Mouse (Mus musculus): Measurements from ENCODE around the gene Plcd3.

Gene Plcd3

DNA sequence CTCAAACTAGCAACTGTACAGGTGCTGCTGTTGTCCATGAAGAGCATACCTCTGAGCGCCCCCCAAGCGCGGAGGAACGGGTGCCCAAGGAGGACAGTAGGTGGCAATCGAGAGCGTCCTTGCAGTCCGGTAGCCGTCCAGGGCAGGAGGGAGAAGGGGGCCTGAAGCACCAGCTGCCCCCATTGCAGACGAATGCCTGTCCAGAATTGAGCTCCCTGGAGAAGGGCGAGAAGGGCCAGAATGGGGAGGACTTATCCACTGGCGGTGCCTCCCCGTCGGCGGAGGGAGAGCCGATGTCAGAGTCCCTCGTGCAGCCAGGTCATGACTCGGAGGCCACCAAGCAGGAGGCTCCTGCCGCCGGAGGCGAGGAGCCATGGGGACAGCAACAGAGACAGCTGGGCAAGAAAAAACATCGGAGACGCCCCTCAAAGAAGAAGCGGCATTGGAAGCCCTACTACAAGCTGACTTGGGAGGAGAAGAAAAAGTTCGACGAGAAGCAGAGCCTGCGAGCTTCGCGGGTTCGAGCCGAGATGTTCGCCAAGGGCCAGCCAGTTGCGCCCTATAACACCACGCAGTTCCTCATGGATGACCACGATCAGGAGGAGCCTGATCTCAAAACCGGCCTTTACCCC lies 15.6 kb upstream of the Plcd3 start:
- DNase-seq, result peak; percentile 82

DNA sequence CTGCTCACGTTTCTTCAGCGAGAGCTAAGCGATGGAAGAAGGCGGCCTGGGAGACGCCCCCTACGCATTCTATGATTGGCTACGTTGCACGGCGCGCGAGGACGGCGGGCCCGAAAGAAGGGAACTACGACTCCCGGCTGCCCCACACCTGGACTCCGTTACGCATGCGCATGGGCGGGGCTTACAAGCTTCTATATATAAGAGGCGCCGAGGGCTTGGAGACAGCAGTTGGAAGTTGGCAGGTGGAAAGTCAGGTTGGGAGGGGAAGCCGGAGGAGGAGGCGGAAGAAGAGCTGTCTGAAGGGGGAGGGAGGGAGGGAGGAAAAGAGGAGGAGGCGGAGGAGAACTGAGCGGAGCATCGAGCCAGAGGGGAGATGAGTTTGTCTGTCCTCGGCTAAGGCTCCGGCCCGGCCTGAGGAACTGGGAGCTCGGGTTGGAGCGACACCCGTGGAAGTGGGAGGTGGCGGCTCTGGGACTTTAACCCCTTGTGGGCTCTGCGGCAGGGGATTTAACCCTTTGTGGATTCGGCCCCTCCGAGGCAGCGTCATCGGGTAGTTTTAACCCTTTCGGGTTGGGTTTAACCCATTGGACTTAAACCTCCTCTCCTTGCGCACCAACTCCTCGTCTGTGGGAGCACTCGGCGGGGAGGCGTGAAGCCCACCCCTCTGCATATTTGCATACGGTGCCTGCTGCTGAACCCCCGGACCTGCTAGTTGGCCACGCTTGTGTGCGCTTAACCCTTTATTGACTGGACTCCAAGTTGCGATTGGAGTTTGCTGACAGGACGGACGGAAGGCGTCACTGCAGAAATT lies 14.8 kb upstream of the Plcd3 start, which contains the start of gene Hexim1:
Hexim1 (plus strand) TSS at position 224 of the 811 bp plus-strand sequence.
- peak; percentile 100 for DNase-seq

- peak; percentile 92 for DNase-seq
Measured at GRCm38 (mm10) chr11:103115163-103116007, 13.9 kb upstream of the Plcd3 start.

DNA sequence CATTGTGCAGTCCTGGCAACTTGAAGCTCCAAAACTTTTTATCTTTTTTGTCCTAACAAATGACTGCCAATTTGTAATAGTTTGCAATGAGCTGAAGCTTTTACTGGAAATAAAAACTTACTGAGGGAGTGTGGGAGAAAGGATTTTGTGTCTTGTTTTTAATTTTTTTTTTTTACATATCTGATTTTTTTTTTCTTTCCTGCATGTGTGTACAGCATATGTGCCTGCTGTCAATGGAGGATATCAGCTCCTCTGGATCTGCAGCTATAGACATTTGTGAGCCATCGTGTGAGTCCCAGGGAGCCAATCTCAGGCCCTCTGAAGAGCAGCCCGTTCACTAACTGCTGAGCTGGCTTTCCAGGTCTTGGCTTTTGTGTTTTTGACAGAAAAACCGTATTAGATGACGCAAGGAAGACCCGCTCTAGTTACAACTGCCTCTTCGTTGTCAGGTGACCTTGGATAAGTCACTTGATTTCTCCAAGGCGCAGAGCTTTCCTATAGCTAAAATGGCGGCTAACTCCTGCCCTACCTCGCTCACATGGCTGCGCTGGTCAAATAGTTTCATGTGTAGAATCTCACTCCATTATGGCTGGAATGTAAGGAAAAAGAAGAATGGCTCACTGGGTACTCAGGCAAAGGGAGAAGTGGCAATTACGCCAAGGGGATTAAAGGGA lies 12.9 kb upstream of the Plcd3 start:
- DNase-seq, result no peak

GRCm38 (mm10) chr11:103113771-103114170 lies 12.3 kb upstream of the Plcd3 start:
- DNase-seq, result no peak

DNA sequence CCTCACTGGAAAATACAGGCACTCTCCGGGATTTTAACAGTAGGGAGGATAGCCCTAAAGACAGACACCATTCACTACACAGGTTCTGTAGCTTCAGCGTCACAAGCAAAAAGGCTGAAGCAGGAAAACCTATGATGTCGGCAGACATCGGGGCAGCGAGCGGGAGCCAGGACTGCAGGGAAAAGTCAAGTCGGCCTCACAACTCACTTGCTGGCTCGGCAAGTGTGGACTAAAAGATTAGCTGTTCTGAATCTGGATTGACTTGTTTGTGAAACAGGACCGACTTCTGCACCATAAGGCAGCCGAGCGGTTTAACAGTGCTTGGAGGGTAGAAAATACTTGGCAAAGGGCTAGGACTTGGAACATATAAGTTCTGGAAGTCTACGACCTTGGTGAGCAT lies 11.5 kb upstream of the Plcd3 start:
- DNase-seq, result no peak

DNA sequence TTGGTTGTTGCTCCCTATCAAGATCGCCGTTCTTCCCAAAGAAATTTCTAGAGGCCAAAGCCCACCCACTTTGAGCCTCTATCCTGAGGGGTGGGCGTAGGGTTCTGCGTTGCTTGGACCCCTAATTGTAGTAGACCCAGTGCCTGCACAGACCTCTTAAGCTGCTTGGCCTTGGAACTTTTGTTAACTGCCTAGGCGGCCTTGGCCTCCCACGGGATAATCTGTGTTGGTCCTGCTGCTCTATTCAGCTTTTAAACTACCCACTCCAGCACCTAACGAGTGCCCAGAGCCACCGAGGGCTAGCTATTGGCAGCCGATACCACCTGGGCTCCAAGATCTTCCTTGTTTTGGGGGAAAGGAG lies 11.1 kb upstream of the Plcd3 start:
- no peak for DNase-seq

DNA sequence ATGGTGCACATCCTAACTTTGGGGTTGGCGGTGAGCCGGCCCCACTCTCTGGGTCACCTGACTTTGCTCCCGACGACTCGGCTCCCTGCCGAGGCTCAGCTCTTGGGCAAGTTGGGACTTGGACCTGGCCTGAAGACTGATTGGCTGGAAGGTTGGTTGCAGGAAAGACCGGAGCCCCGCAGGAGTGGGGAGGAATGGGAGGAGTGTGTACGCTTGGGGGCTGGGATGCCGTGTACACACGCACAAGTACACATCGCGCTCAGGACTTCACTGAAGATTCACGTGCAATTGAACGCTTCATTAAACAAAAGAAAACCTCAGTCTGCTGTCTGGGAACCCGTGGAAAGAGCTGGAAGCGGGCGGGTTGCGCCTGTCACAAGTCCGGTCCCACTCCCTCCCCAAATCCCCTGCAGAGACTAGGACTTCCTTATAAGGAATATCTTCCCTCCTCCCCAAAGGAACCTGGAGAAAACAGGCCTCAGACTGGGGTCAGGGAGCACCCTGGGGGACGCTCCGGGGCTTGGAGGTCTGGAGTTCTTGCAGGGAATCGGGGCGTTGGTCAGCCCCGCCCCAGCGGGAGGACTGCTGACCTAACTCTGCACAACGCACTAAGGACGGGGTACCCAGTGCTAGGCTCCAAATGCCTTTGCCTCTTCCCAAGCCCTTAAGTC lies 10.6 kb upstream of the Plcd3 start:
- DNase-seq, result peak; percentile 95

- DNase-seq, result no peak
Measured at GRCm38 (mm10) chr11:103111301-103111700, 9.8 kb upstream of the Plcd3 start.

DNA sequence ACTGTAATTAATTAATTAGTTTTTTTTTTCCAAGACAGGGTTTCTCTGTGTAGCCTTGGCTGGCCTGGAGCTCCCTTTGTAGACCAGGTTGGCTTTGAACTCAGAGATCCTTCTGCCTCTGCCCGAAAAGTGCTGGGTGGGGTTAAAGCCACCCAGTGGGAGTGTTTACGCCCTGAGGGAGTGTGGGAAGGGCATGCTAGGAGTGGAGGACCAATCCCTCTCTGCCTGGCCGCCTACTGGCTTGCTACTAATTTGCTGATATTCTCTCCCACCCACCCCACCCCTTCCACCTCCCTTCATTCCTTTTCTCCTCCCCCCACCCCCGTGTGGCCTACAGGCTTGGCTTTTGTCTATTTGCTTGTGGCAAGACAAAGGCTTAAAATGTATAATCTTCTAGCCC lies 4.9 kb upstream of the Plcd3 start:
- no peak for DNase-seq

GRCm38 (mm10) chr11:103105810-103106209 lies 4.4 kb upstream of the Plcd3 start:
- DNase-seq, result no peak

DNA sequence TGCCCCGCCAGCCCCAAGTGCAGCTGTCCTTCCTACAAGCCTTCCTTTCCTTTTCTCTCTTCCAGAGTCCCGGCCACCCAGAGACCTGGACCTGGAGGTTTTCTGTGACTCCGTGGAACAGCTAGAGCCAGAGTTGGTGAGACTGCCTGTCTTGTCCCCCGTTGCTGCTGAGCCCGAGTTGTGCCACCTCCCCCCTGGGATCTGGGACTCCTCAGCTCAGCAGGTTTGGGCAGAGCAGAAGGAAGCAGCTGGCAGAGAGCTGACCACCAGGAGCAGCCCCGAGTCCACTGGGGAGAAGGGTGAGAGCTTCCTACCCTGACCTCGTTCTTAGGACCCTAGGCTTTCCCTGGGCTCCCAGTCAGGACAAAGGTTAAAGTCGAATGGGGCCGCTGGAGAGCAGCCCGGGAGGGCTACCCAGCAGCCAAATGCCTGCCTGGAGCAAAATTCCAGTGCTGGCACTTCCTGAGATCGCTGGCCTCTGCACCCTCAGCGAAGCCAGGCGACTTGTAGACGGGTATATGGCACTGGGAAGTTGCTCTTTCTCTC lies 3.8 kb upstream of the Plcd3 start:
- peak; percentile 93 for DNase-seq

GRCm38 (mm10) chr11:103104469-103104868 lies 3.0 kb upstream of the Plcd3 start:
- DNase-seq, result no peak

- peak; percentile 70 for DNase-seq
Measured at GRCm38 (mm10) chr11:103103621-103104020, 2.2 kb upstream of the Plcd3 start.

- peak; percentile 99 for DNase-seq
Measured at GRCm38 (mm10) chr11:103102725-103103349, 1.4 kb upstream of the Plcd3 start.

- peak; percentile 87 for DNase-seq
Measured at GRCm38 (mm10) chr11:103101866-103102501, 526 bp upstream of the Plcd3 start.

DNA sequence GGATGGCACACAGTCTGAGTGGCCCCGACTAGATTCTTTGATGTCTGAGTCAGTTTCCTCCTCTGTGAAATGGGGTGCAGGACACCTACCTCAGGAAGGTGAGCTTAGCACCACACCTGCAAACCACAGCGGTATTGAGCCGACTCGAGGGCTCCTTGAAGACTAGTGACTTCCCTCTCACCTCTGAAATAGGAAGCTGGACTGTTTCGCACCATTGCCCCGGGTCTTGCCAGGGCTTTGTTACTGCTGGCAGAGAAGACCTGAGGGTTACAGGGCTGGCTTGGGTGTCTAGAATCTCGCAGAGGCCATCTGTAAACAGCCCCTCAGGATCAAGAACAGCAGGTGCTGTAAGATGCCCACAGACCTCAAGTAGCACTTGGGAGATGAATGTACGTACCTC lies 1.1 kb downstream of the Plcd3 start:
- DNase-seq, result no peak

DNA sequence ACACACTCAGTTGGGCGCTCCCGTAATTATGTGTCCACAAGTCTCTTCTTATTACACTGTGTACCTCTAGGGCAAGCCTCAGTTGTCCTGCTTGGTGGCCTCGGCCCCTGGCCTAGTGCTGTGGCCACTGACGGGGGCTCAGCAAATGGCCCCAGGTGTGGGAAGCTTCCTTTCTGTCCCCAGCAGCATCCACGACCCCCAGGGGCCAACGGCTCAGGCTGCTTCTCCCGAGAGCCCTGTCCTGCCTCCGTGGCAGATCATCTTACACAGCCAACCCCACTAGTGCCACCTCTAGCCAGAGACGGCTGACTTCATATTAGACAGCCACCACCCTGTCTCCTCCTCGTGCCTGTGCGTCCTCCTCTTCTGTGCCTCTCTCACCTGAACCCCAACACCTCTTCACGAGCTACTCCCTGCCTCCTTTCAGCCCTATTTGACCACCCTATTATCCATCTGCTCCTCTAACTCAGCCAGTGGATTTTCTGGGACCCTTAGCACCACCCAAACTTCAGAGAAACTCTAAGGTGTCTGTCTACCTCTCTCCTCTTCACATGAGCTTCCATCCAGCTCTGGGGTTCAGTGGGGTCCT lies 2.0 kb downstream of the Plcd3 start:
- DNase-seq, result no peak

DNA sequence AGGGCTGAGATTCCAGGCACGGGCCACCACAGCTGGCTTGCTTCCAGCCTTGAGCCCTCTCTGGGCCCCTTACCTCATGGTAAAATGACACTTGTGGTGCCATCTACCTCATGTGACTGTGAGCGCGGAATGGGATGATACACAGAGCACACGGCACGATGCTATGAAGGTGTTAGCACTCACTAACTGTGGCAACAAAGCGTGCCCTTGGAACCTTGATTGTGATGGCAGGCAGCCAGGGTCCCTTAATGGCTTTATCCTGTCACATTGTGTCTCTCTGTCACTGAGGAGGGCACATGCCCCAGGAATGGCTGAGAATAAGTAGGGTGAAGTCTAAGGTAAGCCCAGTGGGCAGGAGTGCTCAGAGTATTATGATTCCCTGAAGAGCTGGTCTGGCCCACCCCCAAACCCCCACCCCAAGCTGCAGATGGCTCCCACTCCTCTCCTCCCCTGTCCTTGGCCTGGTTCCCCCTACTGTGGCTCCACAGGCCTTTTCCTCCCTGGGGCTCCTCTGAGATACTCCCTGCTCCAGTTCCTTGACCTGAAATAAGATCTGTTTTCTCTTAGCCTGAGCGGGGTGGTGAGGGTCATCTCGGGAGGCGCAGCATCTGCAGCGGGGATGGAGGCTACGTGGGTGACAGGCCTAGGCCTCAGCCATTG lies 2.8 kb downstream of the Plcd3 start:
- DNase-seq, result peak; percentile 17

Data from kidney, adult 9 months (tissue).